In the genomic region with DNA sequence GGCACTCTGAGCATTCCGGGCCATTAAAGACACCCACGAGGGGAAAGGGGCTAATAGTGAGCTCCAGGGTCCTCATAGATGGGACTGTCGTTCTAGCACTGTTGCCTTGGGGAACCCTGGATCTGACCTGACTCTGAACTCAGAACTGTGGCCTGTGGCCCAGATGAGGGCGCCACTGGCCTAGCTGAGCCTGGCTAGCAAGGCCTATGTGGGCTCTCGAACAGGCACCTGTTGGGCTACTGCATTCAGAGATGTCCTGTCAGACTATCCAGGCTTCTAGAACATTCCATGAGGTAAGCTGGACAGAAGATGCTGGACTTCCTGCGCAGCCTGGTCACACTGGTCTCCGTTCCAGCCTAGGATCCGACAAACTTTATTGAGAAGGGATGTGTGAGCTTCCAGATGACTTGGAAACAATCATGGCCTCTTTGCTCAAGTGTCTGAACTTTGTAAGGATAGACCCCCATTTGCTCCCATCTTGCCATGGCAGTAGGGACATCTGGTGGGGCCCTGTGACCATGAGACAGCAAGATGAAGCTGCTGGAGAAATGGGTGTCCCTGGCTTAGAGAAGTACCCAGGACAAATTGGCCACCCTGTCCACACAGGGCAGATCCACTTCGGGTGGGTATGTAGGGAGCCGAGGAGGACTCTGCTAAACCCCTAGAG, we compare ENCODE assay signal across 8 mouse cellular contexts. TPM values are rescaled to one million over a fixed set of nuclear protein-coding genes. Genes with fewer than 3 reads are reported as not detected.
DNase-seq lines count a peak whose midpoint lies in the region; ATAC-seq lines count a peak whose summit lies in the region.

No protein-coding gene starts in this region.

- peak overlapping the region; percentile 90 for H3K27ac ChIP-seq in embryonic facial prominence, embryonic 10.5 days (replicated peaks)
- H3K27ac ChIP-seq in heart, embryonic 16.5 days (ENCODE audit: low read length) = peak overlapping the region; percentile 83
- H3K27ac ChIP-seq in macrophage = peak overlapping the region; percentile 61

- peak overlapping the region; percentile 90 for H3K9ac ChIP-seq in heart, embryonic 16.5 days (ENCODE audit: low read length)

- peaks cover 6% of the 10 kb centered on the region; the same call in 1 of the 2 replicates for H3K27me3 ChIP-seq in embryonic facial prominence, embryonic 10.5 days (replicated peaks; ENCODE audit: low read depth, poor library complexity, severe bottlenecking)
- no peaks in the 10 kb centered on the region for H3K27me3 ChIP-seq in heart, embryonic 16.5 days (ENCODE audit: control insufficient read depth, insufficient read depth, low read length)

- no peak for ATAC-seq in heart, embryonic 16.5 days (replicated peaks; ENCODE audit: extremely low read depth, insufficient read depth, low FRiP score)

- DNase-seq in CD4-positive helper T cell, adult 2 months (ENCODE audit: low read depth, low spot score) = peak; percentile 74
- peak; percentile 69 for DNase-seq in NIH3T3 (ENCODE audit: low read depth)
- DNase-seq in embryonic facial prominence, embryonic 10.5 days (ENCODE audit: low spot score) = peak; percentile 61
- DNase-seq in kidney, postnatal 36 days = peak; percentile 43 to 66
- peak; percentile 24 to 25 for DNase-seq in right cerebral cortex, postnatal 36 days (ENCODE audit: low spot score in 2 of 2)
- no peak for DNase-seq in urinary bladder, postnatal 10 days (ENCODE audit: low spot score)

- no peaks in the 10 kb centered on the region for H3K36me3 ChIP-seq in embryonic facial prominence, embryonic 10.5 days (replicated peaks)
- H3K36me3 ChIP-seq in heart, embryonic 16.5 days (ENCODE audit: control insufficient read depth, insufficient read depth) = no peaks in the 10 kb centered on the region
- no peaks in the 10 kb centered on the region for H3K36me3 ChIP-seq in macrophage (ENCODE audit: inconsistent target)

- H3K4me3 ChIP-seq in embryonic facial prominence, embryonic 10.5 days = peak overlapping the region; percentile 88
- peak overlapping the region; percentile 92 for H3K4me3 ChIP-seq in heart, embryonic 16.5 days (ENCODE audit: low read length)
- H3K4me3 ChIP-seq in macrophage (ENCODE audit: inconsistent target) = no peak overlapping the region; the same call in 1 of the 2 replicates

- H3K4me2 ChIP-seq in heart, embryonic 16.5 days (ENCODE audit: low read depth, low read length) = peak overlapping the region; percentile 90

- 68% methylated on average over 10 of the region's 10 CpGs for WGBS in embryonic facial prominence, embryonic 10.5 days
- 64% methylated on average over 10 of the region's 10 CpGs for WGBS in heart, embryonic 16.5 days
- 73% methylated on average over 10 of the region's 10 CpGs for WGBS in macrophage (ENCODE audit: missing documents)

- no peaks in the 10 kb centered on the region for H3K9me3 ChIP-seq in embryonic facial prominence, embryonic 10.5 days
- no peaks in the 10 kb centered on the region for H3K9me3 ChIP-seq in heart, embryonic 16.5 days (replicated peaks; ENCODE audit: control insufficient read depth, low read length)

- H3K79me2 ChIP-seq in macrophage (ENCODE audit: inconsistent target) = peaks cover 34% of the 10 kb centered on the region

- H3K4me1 ChIP-seq in embryonic facial prominence, embryonic 10.5 days = peaks cover 59% of the 10 kb centered on the region
- peaks cover 31% of the 10 kb centered on the region for H3K4me1 ChIP-seq in heart, embryonic 16.5 days (ENCODE audit: control insufficient read depth, insufficient read depth, low read length)

RNA-seq across cellular contexts. Expression of gene Traf3, which starts 0.9 kb away (rescaled TPM):
- 9.5 and 10.6 TPM in 2 replicates for polyA plus RNA-seq in embryonic facial prominence, embryonic 10.5 days (2016; fragmentation: Nextera tagmentation; extraction: Ambion mirVana)
- 6.0 and 6.5 TPM in 2 replicates for polyA plus RNA-seq in heart, embryonic 16.5 days (2015; fragmentation: Nextera tagmentation; extraction: Ambion mirVana)
- total RNA-seq in macrophage (2018; cell fraction: chromatin; rRNA removed) = 10 to 100 TPM; 25.0 to 97.6 (median 35.8) TPM
- 10 to 100 TPM; 12.1 to 27.0 (median 16.3) TPM for total RNA-seq in macrophage (2018; cell fraction: cytosol; rRNA removed)
- 10 to 100 TPM; 20.8 to 52.1 (median 26.9) TPM for total RNA-seq in macrophage (2018; cell fraction: nucleus; rRNA removed)
- polyA plus RNA-seq in macrophage (2018) = 9.0 to 14.6 TPM (median 11.9 TPM) in 3 replicates

RNA-seq across cellular contexts. Expression of gene 4930595D18Rik, which starts 19.0 kb away (rescaled TPM):
- polyA plus RNA-seq in embryonic facial prominence, embryonic 10.5 days (2016; fragmentation: Nextera tagmentation; extraction: Ambion mirVana) = not detected in 2 replicates
- polyA plus RNA-seq in heart, embryonic 16.5 days (2015; fragmentation: Nextera tagmentation; extraction: Ambion mirVana) = not detected in 2 replicates
- total RNA-seq in macrophage (2018; cell fraction: chromatin; rRNA removed) = not detected
- not detected for total RNA-seq in macrophage (2018; cell fraction: cytosol; rRNA removed)
- total RNA-seq in macrophage (2018; cell fraction: nucleus; rRNA removed) = 1 to 10 TPM in 1 of 26 experiments, not detected in 25; 1.0 TPM
- not detected in 3 replicates for polyA plus RNA-seq in macrophage (2018)
